Mouse (Mus musculus) heart, embryonic 11.5 days (tissue): Measurements from ENCODE around the gene Tango2. TPM values are rescaled to one million over a fixed set of nuclear protein-coding genes. Genes with fewer than 3 reads are reported as not detected.

Source experiments
- ATAC-seq: fragments of 200-750 bp; cut with Nextera tagmentation; replicated peaks from 2 replicates; pipeline ENCODE4 v1.8.0; 2017; ENCODE audit warnings: moderate library complexity; ENCODE audit not compliant: insufficient number of reproducible peaks, low FRiP score, low TSS enrichment
- H3K27ac ChIP-seq: fragments of 300-500 bp; sonication (generic); 2 replicates; pipeline ENCODE4 v1.5.1; 2014; ENCODE audit warnings: mild to moderate bottlenecking, low read depth, low read length
- H3K27me3 ChIP-seq: fragments of 300-500 bp; sonication (generic); 2 replicates; pipeline ENCODE4 v1.6.1; 2014; ENCODE audit warnings: mild to moderate bottlenecking, low read length, mixed read lengths; ENCODE audit not compliant: control insufficient read depth, insufficient read depth
- H3K36me3 ChIP-seq: fragments of 300-500 bp; sonication (generic); 2 replicates; pipeline ENCODE4 v1.6.1; 2014; ENCODE audit warnings: mild to moderate bottlenecking, low read length, moderate library complexity, mixed read lengths; ENCODE audit not compliant: control insufficient read depth, insufficient read depth
- H3K4me1 ChIP-seq: fragments of 300-500 bp; sonication (generic); 2 replicates; pipeline ENCODE4 v1.6.1; 2014; ENCODE audit warnings: low read length; ENCODE audit not compliant: control insufficient read depth, insufficient read depth
- H3K4me2 ChIP-seq: fragments of 300-500 bp; sonication (generic); 2 replicates; pipeline ENCODE4 v1.6.1; 2014; ENCODE audit warnings: mild to moderate bottlenecking, moderate library complexity
- H3K4me3 ChIP-seq: fragments of 300-500 bp; sonication (generic); 2 replicates; pipeline ENCODE4 v1.5.1; 2014; ENCODE audit warnings: low read depth, low read length
- H3K9ac ChIP-seq: fragments of 300-500 bp; sonication (generic); 2 replicates; pipeline ENCODE4 v1.6.1; 2014; ENCODE audit warnings: mild to moderate bottlenecking, low read depth, low read length, moderate library complexity
- H3K9me3 ChIP-seq: fragments of 300-500 bp; sonication (generic); replicated peaks from 2 replicates; pipeline ENCODE4 v1.6.1; 2016; ENCODE audit warnings: low read length; ENCODE audit not compliant: control insufficient read depth
- WGBS: fragments of 180-500 bp; shearing (Covaris S2); extraction: QIAGEN DNeasy Blood & Tissue Kit; methylation state at CpG from one replicate; pipeline ENCODE4 v1.1.7; 2014; ENCODE audit not compliant: insufficient replicate concordance; 5-methylcytosine and 5-hydroxymethylcytosine counted together
- polyA plus RNA-seq: library from polyadenylated mRNA; unstranded; fragments of >200 nt; fragmentation: Nextera tagmentation; extraction: Ambion mirVana; gene quantifications from 2 replicates; pipeline ENCODE4 v1.2.1, GENCODE M21; 2014

Tango2 gene
- polyA plus RNA-seq, 1 experiment from 2014 or later: 62.1 TPM

DNA sequence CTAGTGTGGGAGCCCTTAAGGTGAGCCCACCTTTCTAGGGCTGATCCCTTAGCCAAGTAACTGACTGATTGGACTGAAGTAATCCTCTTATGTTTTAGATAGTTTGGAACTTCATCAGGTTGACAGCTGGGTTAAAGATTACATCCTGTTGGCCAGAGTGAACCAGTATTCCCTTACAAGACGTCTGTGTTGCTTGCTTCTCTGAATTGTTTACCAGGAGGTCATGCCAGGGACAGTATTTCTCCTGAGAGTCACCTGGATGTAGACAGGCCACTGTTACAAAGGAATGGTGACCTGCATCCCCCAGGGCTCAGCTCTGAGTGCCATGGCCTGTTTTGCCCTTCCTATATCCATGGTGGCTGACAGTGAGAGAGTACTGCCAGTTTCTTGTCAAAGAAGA, 30.6 kb upstream of the Tango2 start:
- H3K9me3 ChIP-seq: no peaks in the 10 kb centered on the region
- H3K4me1 ChIP-seq: peaks cover 16% of the 10 kb centered on the region
- no peaks in the 10 kb centered on the region for H3K27me3 ChIP-seq
- H3K36me3 ChIP-seq: no peaks in the 10 kb centered on the region
- no peak overlapping the region for H3K9ac ChIP-seq
- H3K4me3 ChIP-seq: no peak overlapping the region
- no peak overlapping the region for H3K4me2 ChIP-seq
- no peak overlapping the region for H3K27ac ChIP-seq
- 35% methylated on average over 1 of the region's 1 CpGs for WGBS
- ATAC-seq: no peak

DNA sequence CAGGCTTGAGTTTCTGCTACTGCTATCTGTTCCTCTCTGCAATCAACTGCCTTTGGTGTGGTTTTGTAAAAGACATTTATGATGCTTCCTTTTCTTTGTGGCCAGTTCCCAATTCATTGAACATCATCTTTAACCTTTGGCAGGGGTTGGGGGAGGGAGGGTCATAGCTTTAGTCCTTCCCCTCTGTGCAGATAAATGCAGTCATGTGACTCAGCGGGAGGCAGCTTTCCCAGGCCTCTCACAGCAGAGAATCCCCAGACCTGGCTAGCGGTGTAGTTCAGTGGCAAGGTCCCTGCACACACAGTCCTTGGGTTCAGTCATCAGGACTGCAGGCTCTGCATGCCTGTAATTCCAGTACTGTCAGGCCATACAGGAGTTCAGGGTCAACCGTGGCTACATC, 29.3 kb upstream of the Tango2 start:
- Histone ChIP-seq H3K4me1 (peaks cover 15% of the 10 kb centered on the region), H3K4me2 (no peak overlapping the region), H3K4me3 (no peak overlapping the region), H3K9me3 (no peaks in the 10 kb centered on the region), H3K27me3 (no peaks in the 10 kb centered on the region), H3K27ac (no peak overlapping the region), H3K9ac (no peak overlapping the region), H3K36me3 (no peaks in the 10 kb centered on the region)
- no peak for ATAC-seq
- WGBS: 15% methylated on average over 3 of the region's 3 CpGs

DNA sequence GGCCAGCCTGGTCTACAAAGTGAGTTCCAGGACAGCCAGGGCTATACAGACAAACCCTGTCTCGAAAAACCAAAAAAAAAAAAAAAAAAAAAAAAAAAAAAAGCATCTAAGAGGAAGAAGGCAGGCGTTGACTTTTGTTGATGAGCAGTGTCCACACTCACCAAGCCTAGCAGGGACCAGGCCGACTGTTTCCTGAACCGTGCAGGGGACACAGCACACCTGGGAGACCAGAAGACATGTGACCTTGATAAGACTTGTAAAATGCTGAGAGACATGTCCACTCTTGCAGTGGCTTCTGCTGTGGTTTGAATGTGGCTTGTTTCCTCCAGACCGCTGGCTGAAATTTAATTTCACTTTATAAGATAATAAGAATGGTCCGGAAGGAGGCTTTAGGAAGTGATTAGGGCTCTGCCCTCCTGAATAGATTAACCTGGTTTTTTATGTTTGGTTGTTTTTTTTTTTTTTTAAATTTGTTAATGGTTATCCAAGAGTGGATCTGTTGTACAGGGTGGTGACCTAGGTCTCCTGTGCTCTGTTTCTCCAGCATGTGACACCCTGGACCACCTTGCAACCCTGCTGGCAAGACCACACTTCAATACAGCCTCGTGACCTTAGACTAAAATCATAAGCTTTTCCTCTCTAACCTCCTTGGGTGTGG, 28.5 kb upstream of the Tango2 start:
- Histone ChIP-seq H3K36me3 (no peaks in the 10 kb centered on the region), H3K9ac (no peak overlapping the region), H3K9me3 (no peaks in the 10 kb centered on the region), H3K4me2 (no peak overlapping the region), H3K27ac (no peak overlapping the region), H3K27me3 (no peaks in the 10 kb centered on the region), H3K4me1 (peaks cover 13% of the 10 kb centered on the region), H3K4me3 (no peak overlapping the region)
- ATAC-seq: no peak
- 71% methylated on average over 7 of the region's 7 CpGs for WGBS

DNA sequence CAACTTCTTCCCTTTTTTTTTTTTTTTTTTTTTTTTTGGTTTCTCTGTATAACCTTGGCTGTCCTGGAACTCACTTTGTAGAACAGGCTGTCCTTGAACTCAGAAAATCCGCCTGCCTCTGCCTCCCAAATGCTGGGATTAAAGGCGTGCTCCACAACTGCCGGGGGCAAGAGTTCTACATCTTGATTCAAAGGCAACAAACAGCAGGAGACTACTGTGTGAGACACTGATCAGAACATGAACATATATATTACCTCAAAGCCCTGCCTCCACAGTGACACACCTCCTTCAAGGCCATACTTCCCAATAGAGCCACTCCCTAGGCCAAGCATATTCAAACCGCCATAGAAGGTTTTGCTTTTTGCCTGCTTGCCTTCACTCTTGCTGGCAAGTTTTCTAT, 25.7 kb upstream of the Tango2 start:
- ATAC-seq: no peak
- H3K36me3 ChIP-seq: no peaks in the 10 kb centered on the region
- no peaks in the 10 kb centered on the region for H3K27me3 ChIP-seq
- H3K4me2 ChIP-seq: no peak overlapping the region
- no peak overlapping the region for H3K27ac ChIP-seq
- H3K4me3 ChIP-seq: no peak overlapping the region
- H3K4me1 ChIP-seq: peaks cover 11% of the 10 kb centered on the region
- WGBS: 88% methylated on average over 4 of the region's 4 CpGs
- H3K9ac ChIP-seq: no peak overlapping the region
- H3K9me3 ChIP-seq: no peaks in the 10 kb centered on the region

DNA sequence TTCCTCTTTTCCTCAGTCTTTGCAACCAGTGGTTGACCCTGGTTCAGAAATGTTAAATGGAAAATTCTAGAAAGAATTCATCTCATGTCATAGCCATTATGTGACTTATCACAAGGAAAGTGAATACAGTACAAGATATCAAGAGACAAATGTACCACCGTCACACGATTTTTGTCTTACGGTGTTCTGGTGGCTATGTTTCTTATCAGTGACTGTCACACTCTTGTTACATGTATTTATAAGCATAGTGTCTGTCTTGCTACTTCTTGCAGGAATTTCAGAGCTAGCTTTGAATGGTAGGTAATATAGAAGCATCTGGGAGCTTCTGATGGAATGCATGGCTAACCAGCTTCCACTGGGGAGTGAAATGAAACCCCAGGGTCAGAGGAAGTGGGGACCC, 22.3 kb upstream of the Tango2 start:
- Histone ChIP-seq H3K4me1 (no peaks in the 10 kb centered on the region), H3K9me3 (no peaks in the 10 kb centered on the region), H3K4me2 (no peak overlapping the region), H3K9ac (no peak overlapping the region), H3K27me3 (no peaks in the 10 kb centered on the region), H3K36me3 (no peaks in the 10 kb centered on the region), H3K27ac (no peak overlapping the region), H3K4me3 (no peak overlapping the region)
- WGBS: 68% methylated on average over 3 of the region's 3 CpGs
- ATAC-seq: no peak

DNA sequence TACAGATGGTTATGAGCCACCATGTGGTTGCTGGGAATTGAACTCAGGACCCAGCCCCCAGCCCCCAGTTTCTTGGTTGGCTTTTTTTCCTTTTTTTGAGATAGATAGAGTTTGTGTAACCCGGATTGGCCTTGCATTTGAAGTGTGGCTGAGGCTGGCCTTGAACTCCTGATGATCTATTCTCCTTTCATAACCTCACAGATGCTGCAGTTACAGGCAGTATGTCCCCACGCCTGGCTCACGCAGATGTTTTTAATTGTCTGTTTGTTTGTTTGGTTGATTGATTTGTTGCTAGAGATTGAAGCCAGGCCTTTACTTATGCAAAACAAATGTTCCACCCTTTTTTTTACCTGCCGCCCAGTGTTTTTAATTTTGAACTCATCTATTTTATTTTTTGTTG, 18.9 kb upstream of the Tango2 start:
- no peak for ATAC-seq
- 82% methylated on average over 4 of the region's 4 CpGs for WGBS
- Histone ChIP-seq H3K9ac (no peak overlapping the region), H3K4me3 (no peak overlapping the region), H3K4me2 (no peak overlapping the region), H3K27ac (no peak overlapping the region), H3K9me3 (no peaks in the 10 kb centered on the region), H3K36me3 (no peaks in the 10 kb centered on the region), H3K27me3 (no peaks in the 10 kb centered on the region), H3K4me1 (no peaks in the 10 kb centered on the region)

DNA sequence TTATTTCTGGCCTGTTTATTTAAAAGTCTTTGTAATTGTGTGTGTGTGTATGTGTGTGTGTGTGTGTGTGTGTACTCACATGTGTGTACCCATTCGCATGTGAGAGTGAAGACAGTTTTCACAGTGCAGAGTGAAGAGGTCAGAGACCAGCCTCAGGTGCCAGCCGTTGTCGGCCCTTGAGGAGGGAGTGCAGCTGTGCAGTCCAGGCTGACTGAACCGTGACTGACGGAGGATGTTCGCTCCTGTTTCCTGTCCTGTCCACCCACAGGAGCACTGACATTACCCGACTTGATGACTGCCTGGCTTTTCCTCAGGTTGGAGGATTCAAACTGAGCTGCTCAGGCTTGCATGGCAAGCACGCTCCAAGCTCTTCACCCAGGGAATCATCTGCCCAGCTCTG, 15.0 kb upstream of the Tango2 start:
- Histone ChIP-seq H3K4me3 (no peak overlapping the region), H3K4me2 (no peak overlapping the region), H3K27ac (no peak overlapping the region), H3K4me1 (no peaks in the 10 kb centered on the region), H3K9me3 (no peaks in the 10 kb centered on the region), H3K36me3 (no peaks in the 10 kb centered on the region), H3K27me3 (no peaks in the 10 kb centered on the region), H3K9ac (no peak overlapping the region)
- ATAC-seq: no peak
- 70% methylated on average over 8 of the region's 8 CpGs for WGBS

DNA sequence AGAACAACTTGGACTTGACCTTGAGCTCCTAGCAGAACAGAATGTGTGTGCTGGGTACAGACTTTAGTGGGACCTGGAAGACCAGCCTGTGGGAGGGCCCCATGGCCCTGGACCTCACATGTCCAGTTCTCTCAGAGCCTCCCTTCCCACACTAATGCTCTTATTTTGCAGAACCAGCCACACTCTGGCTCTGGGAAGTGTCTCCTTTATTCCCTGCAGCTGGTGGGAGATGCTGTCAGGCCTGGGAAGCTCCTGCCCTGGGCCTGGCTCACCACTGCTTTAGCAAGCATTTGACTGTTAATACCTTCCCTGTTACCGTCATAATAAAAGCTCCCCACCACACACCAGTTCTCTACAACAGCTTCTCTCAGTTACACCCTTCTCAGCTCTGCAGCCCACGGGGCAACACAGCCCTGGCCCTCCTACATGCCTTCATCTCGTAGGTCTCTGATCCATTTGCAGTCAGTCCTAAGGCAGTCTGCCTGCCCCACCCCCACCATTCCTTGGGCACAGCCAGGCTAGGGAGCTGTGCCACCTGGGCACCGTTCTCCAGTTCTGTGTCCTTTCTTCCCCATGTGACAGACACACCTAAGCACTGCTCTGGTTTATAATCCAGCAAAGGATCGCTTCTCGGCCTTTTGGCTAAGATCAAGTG, 12.4 kb upstream of the Tango2 start:
- H3K27ac ChIP-seq: no peak overlapping the region
- no peaks in the 10 kb centered on the region for H3K36me3 ChIP-seq
- WGBS: 70% methylated on average over 6 of the region's 6 CpGs
- no peak overlapping the region for H3K9ac ChIP-seq
- H3K9me3 ChIP-seq: no peaks in the 10 kb centered on the region
- no peak overlapping the region for H3K4me3 ChIP-seq
- no peaks in the 10 kb centered on the region for H3K27me3 ChIP-seq
- no peaks in the 10 kb centered on the region for H3K4me1 ChIP-seq
- no peak overlapping the region for H3K4me2 ChIP-seq
- ATAC-seq: no peak

DNA sequence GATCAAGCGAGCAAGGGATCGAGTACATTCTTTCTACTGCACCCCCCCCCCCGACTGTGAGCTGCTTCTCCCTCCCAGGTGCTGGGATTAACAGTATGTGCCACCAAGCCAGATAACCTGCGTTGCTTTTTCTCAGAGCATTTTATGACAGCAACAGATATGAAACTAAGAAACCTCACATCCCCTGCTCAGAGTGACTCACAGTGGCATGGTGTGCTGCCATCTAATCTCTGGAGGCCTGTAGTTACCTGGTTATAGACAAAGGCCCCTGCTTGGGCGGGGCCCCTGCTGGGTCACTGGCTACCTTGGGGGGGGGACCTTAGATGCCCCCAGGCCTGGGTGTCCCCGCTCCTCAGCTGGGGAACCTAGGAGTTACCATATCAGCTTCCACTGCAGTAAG, 10.1 kb upstream of the Tango2 start:
- no peaks in the 10 kb centered on the region for H3K27me3 ChIP-seq
- H3K27ac ChIP-seq: no peak overlapping the region
- no peak overlapping the region for H3K9ac ChIP-seq
- H3K9me3 ChIP-seq: no peaks in the 10 kb centered on the region
- WGBS: 84% methylated on average over 6 of the region's 6 CpGs
- no peak overlapping the region for H3K4me2 ChIP-seq
- H3K36me3 ChIP-seq: no peaks in the 10 kb centered on the region
- H3K4me3 ChIP-seq: no peak overlapping the region
- ATAC-seq: no peak
- H3K4me1 ChIP-seq: no peaks in the 10 kb centered on the region
